Mouse (Mus musculus): ENCODE results near the gene Gba.

GRCm38 (mm10) chr3:89245688-89246171 is 43.0 kb downstream of the Gba start, which contains the start of gene Krtcap2:
- TF ChIP-seq CTCF (IDR thresholded peaks at IDR 0.05; ENCODE audit: control insufficient read depth, insufficient read depth, insufficient read length) (no peak), USF1 (IDR thresholded peaks at IDR 0.05; ENCODE audit: low read depth) (peak; percentile 40), MAX (IDR thresholded peaks at IDR 0.05) (peak; percentile 79), FOSL1 (IDR thresholded peaks at IDR 0.05; ENCODE audit: insufficient read depth, low read length, poor library complexity, severe bottlenecking) (no peak), CEBPB (IDR thresholded peaks at IDR 0.05; ENCODE audit: low read depth) (no peak)
